7 mouse cellular contexts compared by ENCODE assay signal in the genomic region with DNA sequence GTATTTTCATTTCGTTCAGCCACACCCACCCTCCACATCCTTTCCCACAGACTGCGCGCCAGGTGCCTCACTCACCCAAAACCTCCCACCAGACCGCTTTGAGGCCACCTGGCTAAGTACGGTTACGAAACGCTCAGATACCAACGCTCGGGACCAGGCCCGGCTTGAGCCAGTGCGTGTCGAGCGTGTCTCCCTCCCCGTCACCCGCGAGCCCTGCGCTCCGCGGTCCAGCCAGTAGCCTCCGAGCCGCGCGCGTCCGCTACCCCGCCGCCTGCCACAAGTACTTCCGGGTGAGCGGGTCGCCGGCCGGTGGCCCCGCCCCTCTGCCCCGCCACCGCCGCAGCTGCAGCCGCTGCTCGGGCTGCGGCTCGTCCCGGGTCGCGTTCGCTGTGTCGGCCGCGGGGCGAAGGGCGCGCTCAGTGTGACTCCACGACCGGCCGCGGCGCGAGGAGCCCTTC. TPM values are rescaled to one million over a fixed set of nuclear protein-coding genes. Genes with fewer than 3 reads are reported as not detected.
DNase-seq lines count a peak whose midpoint lies in the region; ATAC-seq and TF ChIP-seq lines count a peak whose summit lies in the region.

No protein-coding gene starts in this region.

- peak; percentile 78 for ATAC-seq in inflammation-experienced regulatory T-cells, adult 6 months

- 0 out of 2 replicates have a peak, but pooled peaks cover 4% of the 10 kb centered on the region for H3K9me3 ChIP-seq in midbrain, embryonic 10.5 days (replicated peaks)

- peak overlapping the region; percentile 74 for H3K4me3 ChIP-seq in cortical plate, adult 2 months (ENCODE audit: insufficient read depth, low read length)
- peak overlapping the region; percentile 99 for H3K4me3 ChIP-seq in midbrain, embryonic 10.5 days

- intact Hi-C loops in left cerebral cortex, postnatal 36 days (cut with DNase I): loop anchor here (5.0 kb wide), 2 partner anchors 89 to 154 kb away; a partner anchor contains a TSS

- peak; percentile 91 to 95 for DNase-seq in adrenal gland, adult (ENCODE audit: inconsistent age in 2 of 2, low spot score in 1 of 2)
- DNase-seq in gastrocnemius, postnatal 10 days: peak; percentile 91
- peak; percentile 82 to 85 for DNase-seq in left cerebral cortex, postnatal 36 days (ENCODE audit: low spot score in 2 of 2)
- DNase-seq in midbrain, embryonic 10.5 days (ENCODE audit: low spot score): peak; percentile 86
- DNase-seq in skeletal muscle tissue, adult 2 months (ENCODE audit: low read depth, low spot score): peak; percentile 67

- no peak for TF ChIP-seq CTCF in cortical plate, adult 2 months (IDR thresholded peaks at IDR 0.05; ENCODE audit: extremely low read depth, insufficient read depth, low read length)

- under 1% methylated on average over 52 of the region's 56 CpGs for WGBS in midbrain, embryonic 10.5 days

- peaks cover 4% of the 10 kb centered on the region; the same call in 1 of the 2 replicates for H3K36me3 ChIP-seq in midbrain, embryonic 10.5 days

- H3K27ac ChIP-seq in cortical plate, adult 2 months (ENCODE audit: insufficient read depth, low read length): peak overlapping the region; percentile 40
- H3K27ac ChIP-seq in midbrain, embryonic 10.5 days (replicated peaks): peak overlapping the region; percentile 94

- no peaks in the 10 kb centered on the region; the same call in 1 of the 2 replicates for H3K4me1 ChIP-seq in cortical plate, adult 2 months (ENCODE audit: control insufficient read depth, insufficient read depth, low read length)
- H3K4me1 ChIP-seq in midbrain, embryonic 10.5 days: peaks cover 25% of the 10 kb centered on the region

- no peak for TF ChIP-seq POLR2A in cortical plate, adult 2 months (IDR thresholded peaks at IDR 0.05; ENCODE audit: extremely low read depth, insufficient read depth, low read length)

- no peaks in the 10 kb centered on the region for H3K27me3 ChIP-seq in midbrain, embryonic 10.5 days (ENCODE audit: low read depth, poor library complexity, severe bottlenecking)

RNA-seq across cellular contexts. Expression of a gene that starts 0.4 kb away (rescaled TPM):
- polyA plus RNA-seq in cortical plate, adult 2 months (2012; rRNA removed): 55.5 and 59.5 TPM in 2 replicates
- total RNA-seq in gastrocnemius, postnatal 10 days (2021): 10 to 100 TPM; 72.3 to 80.8 TPM
- 10 to 100 TPM in 2 of 3 experiments, 1 to 10 TPM in 1; 8.4 to 17.2 (median 17.0) TPM for polyA plus RNA-seq in inflammation-experienced regulatory T-cells, adult 6 months (2017; shearing (Covaris generic))
- total RNA-seq in left cerebral cortex, postnatal 36 days (2021): 10 to 100 TPM; 37.1 to 47.9 TPM
- polyA plus RNA-seq in midbrain, embryonic 10.5 days (2016; fragmentation: Nextera tagmentation; extraction: Ambion mirVana): 39.5 and 39.8 TPM in 2 replicates

Comparison
In these comparisons a context has a peak if more than half of its experiments do, and no peak if none do; other contexts are left out.
1. Peak in every context shown above with its lines: DNase-seq, ATAC-seq, H3K4me3 ChIP-seq and H3K27ac ChIP-seq.